Mouse (Mus musculus): Measurements from ENCODE around the gene Olfr624.
"Not testable (repeated sequence)": the region's sequence is repeated elsewhere in the genome, so short reads cannot be mapped to it uniquely, and the experiment has no call there.

The Olfr624 gene

GRCm38 (mm10) chr7:103671091-103671490, at the start of gene Olfr624:
Gene Olfr624 (minus strand): TSS chr7:103671191.
- no peak for DNase-seq

GRCm38 (mm10) chr7:103716398-103716797, 45.4 kb upstream of the Olfr624 start:
- not testable (repeated sequence) for DNase-seq

GRCm38 (mm10) chr7:103714371-103714770, 43.4 kb upstream of the Olfr624 start, which contains the start of gene Olfr243:
Gene Olfr243 (plus strand): TSS chr7:103714671.
- DNase-seq = no peak

- DNase-seq = no peak
Observed at GRCm38 (mm10) chr7:103712024-103712423, 41.0 kb upstream of the Olfr624 start.

- no peak for DNase-seq
Observed at GRCm38 (mm10) chr7:103699469-103699868, 28.5 kb upstream of the Olfr624 start.

- DNase-seq = no peak
Observed at GRCm38 (mm10) chr7:103682420-103682819, 11.4 kb upstream of the Olfr624 start, which contains the start of gene Olfr625-ps1. Gene Olfr625-ps1 (plus strand): TSS chr7:103682720.

GRCm38 (mm10) chr7:103663598-103663997, 7.4 kb downstream of the Olfr624 start, which contains the start of gene Olfr623:
Gene Olfr623 (minus strand): TSS chr7:103663698.
- DNase-seq = no peak

GRCm38 (mm10) chr7:103644070-103644469, 26.9 kb downstream of the Olfr624 start:
- no peak for DNase-seq

- DNase-seq = no peak
Observed at GRCm38 (mm10) chr7:103642602-103643001, 28.4 kb downstream of the Olfr624 start, which contains the start of gene Olfr622. Gene Olfr622 (minus strand): TSS chr7:103642702.

- DNase-seq = no peak
Observed at GRCm38 (mm10) chr7:103636795-103637194, 34.2 kb downstream of the Olfr624 start.
